Mouse (Mus musculus) ES-E14 (cell line): Measurements from ENCODE around the gene Nebl.

Experiments used
- CHD2 ChIP-seq: IDR thresholded peaks from 2 replicates; pipeline ENCODE4 v1.6.1; 2014; ENCODE audit warnings: mild to moderate bottlenecking, low read depth, low read length, inconsistent platforms
- HCFC1 ChIP-seq: IDR thresholded peaks from 2 replicates; pipeline ENCODE4 v1.6.1; 2012; ENCODE audit warnings: low read length, inconsistent platforms, borderline replicate concordance; ENCODE audit not compliant: insufficient read depth
- MAFK ChIP-seq: IDR thresholded peaks from 2 replicates; pipeline ENCODE4 v1.6.1; 2014; ENCODE audit warnings: mild to moderate bottlenecking, low read depth, low read length, inconsistent platforms; ENCODE audit not compliant: insufficient read depth
- ZC3H11A ChIP-seq: IDR thresholded peaks from 2 replicates; pipeline ENCODE4 v1.6.1; 2012; ENCODE audit warnings: low read depth, mild to moderate bottlenecking, inconsistent platforms, low read length, borderline replicate concordance
- ZNF384 ChIP-seq: IDR thresholded peaks from 2 replicates; pipeline ENCODE4 v1.6.1; 2012; ENCODE audit warnings: low read depth, low read length, inconsistent platforms

- no peak for TF ChIP-seq CHD2
- no peak for TF ChIP-seq MAFK
- no peak for TF ChIP-seq HCFC1
- no peak for TF ChIP-seq ZC3H11A
- no peak for TF ChIP-seq ZNF384
Observed at GRCm38 (mm10) chr2:17514765-17515164, 216.5 kb downstream of the Nebl start.
